Mouse (Mus musculus): ENCODE measurements around the gene Rwdd2b.

Gene Rwdd2b

DNA sequence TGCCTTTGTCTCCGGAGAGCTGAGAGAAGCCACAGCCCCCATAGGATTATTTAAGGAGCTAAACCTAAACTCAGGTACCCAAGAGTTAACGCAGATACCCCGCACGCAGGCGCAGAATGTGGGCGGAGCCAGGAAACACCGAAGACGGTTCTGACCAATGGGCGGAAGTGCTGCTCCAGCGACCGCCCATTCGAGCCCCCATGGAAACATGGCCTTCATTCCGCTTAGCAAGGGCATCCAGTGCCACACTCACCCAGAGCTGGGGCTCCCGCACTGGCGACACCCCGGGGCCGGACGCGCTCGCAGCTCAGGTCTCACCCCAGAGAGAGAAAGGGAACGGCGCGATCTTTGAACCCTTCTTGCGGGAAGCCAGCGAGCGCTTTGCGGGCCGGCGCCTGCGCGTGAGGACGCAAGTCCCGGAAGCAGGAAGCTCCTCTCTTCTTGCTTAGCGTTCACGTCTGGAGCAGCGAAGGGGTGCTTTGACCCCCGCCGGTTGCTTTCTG lies at the start of gene Rwdd2b:
Gene Rwdd2b, minus strand, starts transcription at position 390 of the 503 bp plus-strand sequence.
- CTCF ChIA-PET, result interaction anchor here (0.6 to 0.8 kb wide), 3 partner anchors 24 to 83 kb away, joined by 4 to 6 read pairs (median 4); no protein-coding TSS in a partner anchor

DNA sequence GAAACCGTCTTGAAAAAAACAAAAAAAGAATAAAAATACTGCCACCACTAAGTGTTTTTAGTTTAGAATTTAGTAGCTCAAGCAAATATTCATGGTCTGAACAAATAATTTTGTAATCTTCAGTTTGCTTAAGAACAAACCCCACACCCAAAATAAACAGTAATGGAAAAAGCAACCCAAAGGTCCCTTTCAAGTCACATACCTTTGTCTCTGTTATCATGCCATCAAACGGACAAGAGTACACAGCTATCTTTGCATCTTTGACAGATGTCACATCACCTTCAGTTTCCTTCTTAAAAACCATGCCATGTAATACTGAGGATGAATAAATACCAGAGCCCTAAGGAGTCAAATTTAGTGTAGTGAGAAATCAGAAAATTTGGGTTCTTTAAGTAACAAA lies 48.2 kb upstream of the Rwdd2b start:
- CTCF ChIA-PET, result interaction anchor here (0.8 kb wide), 1 partner anchor 89 kb away, joined by 4 read pairs; no protein-coding TSS in a partner anchor

DNA sequence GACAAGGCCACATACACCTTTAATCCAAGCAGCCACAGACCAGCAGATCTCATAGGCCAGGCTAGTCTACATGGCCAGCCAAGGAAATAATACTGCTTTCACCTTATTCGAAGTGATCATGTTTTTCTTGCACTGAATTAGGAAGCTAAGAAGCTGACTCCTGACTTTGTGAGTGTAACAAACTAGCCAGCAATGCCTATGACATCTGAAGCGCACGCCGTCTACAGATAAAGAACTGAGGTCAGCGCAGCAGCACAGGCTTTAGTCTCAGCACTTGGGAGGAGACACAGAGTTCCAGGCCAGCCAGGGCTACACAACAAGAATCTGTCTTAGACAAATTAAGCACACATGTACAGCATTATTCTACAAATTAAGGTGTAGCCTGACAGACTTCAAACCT lies 46.4 kb upstream of the Rwdd2b start:
- CTCF ChIA-PET, result no interaction called here

- CTCF ChIA-PET, result no interaction called here
These were observed 44.0 kb upstream of the Rwdd2b start for GRCm38 (mm10) chr16:87484367-87484766.

DNA sequence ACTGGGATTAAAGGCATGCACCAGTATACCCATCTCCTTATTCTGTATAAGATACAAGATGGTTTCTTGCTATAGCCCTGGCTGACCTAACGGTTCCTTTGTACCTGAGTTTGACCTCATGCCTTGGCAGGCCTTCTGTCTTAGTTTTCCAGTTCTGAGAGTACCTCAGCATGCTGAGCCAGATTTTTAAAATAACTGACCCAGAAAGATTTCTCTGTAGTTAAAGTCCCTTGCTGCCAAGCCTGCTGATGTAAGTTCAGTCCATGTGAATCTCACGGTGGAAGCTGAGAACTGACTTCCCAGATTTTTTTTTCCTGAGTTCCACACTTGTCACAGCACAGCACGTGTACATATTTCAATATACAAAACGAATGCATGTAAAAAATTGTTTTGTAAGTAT lies 30.2 kb upstream of the Rwdd2b start:
- CTCF ChIA-PET, result no interaction called here

DNA sequence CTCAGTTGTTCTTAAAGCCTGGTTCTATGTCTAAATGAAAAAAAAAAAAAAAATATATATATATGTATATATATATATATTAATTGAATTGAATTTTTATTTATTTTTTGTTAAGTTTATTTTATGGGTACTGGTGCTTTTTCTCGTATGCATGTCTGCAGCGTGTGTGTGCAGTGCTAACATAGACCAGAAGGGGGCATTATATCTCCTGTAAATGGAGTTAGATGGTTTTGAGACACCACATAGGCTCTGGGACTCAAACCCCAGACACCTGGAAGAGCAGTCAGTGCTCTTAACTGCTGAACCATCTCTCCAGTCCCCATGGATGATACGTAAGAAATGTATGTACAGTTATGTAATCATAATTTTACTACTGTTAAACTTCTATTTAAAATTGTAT lies 18.4 kb upstream of the Rwdd2b start:
- CTCF ChIA-PET, result interaction anchor here (0.7 kb wide), 1 partner anchor 17 kb away, joined by 4 read pairs; no protein-coding TSS in a partner anchor

- CTCF ChIA-PET, result no interaction called here
These were observed 14.8 kb upstream of the Rwdd2b start for GRCm38 (mm10) chr16:87455180-87455611.

DNA sequence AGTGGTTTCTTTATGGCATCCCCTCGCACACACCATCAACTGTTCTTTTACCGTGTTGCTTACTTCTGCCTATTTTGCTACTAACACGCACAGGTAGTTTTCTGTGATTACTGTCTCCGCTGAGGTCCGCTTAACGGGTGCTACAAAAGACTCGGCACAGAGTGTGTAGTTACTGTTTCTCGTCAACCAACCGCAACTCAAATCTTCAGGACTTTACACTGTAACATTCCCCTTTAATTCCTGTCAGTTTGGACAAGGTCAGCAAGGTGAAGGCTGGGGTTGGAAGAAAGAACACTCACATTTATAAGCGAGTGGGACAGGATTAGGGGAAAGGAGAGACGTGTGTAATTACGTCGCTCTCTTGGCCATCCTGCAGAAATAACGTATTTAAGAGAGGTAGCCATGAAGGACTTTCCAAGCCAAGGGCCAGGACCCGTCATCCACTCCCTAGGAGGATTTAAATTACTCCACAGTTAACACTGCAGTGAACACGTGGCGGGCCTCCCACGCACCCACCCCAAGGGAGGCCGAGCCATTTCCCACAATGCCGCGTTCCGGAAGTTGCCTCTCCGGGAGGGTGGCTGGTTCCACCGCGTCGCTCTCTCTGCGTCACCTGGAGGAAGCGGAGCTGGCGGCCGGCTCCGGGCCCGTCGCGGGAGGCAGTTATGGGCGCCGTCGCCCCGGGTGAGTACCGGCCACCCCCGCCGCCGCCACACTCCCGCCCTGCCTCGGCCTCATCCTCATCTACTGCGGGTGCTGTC lies 14.2 kb upstream of the Rwdd2b start, which contains the start of gene Usp16:
Gene Usp16, plus strand, starts transcription at position 285 of the 761 bp plus-strand sequence.
- CTCF ChIA-PET, result no interaction called here

GRCm38 (mm10) chr16:87453226-87453625 lies 12.9 kb upstream of the Rwdd2b start:
- CTCF ChIA-PET, result no interaction called here

DNA sequence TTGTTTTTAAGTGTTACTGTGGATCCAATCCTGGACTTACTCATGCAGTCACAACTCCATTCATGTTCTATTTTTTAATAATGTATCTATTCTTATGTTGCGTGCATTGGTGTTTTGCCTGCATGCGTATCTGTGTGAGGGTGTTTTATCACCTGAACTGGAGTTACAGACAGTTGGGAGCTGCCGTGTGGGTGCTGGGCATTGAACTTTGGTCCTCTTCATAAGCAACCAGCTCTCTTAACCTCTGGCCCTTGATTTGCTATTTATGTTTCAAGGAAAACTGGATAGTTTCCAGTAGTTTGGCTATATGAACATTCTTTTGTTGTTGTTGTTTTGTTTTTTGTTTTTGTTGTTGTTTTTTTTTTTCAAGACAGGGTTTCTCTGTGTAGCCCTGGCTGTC lies 5.2 kb upstream of the Rwdd2b start:
- CTCF ChIA-PET, result interaction anchor here (0.8 kb wide), 1 partner anchor 15 kb away, joined by 3 read pairs; no protein-coding TSS in a partner anchor

- CTCF ChIA-PET, result interaction anchor here (0.8 kb wide), 1 partner anchor 14 kb away, joined by 3 read pairs; no protein-coding TSS in a partner anchor
These were observed 4.7 kb upstream of the Rwdd2b start for GRCm38 (mm10) chr16:87445110-87445509.

- CTCF ChIA-PET, result no interaction called here
These were observed 3.7 kb upstream of the Rwdd2b start for GRCm38 (mm10) chr16:87444071-87444470.

- CTCF ChIA-PET, result no interaction called here
These were observed 2.9 kb upstream of the Rwdd2b start for GRCm38 (mm10) chr16:87443245-87443644.

- CTCF ChIA-PET, result no interaction called here
These were observed 1.9 kb upstream of the Rwdd2b start for GRCm38 (mm10) chr16:87442291-87442690.

GRCm38 (mm10) chr16:87441089-87441488 lies 716 bp upstream of the Rwdd2b start:
- CTCF ChIA-PET, result interaction anchor here (0.6 kb wide), 2 partner anchors 17 to 34 kb away, joined by 4 to 5 read pairs; no protein-coding TSS in a partner anchor

- CTCF ChIA-PET, result no interaction called here
These were observed 1.7 kb downstream of the Rwdd2b start for GRCm38 (mm10) chr16:87438697-87439096.

GRCm38 (mm10) chr16:87437096-87437495 lies 3.3 kb downstream of the Rwdd2b start:
- CTCF ChIA-PET, result interaction anchor here (0.7 kb wide), 1 partner anchor 269 kb away, joined by 3 read pairs; no protein-coding TSS in a partner anchor

- CTCF ChIA-PET, result no interaction called here
These were observed 4.8 kb downstream of the Rwdd2b start for GRCm38 (mm10) chr16:87435411-87436205.

DNA sequence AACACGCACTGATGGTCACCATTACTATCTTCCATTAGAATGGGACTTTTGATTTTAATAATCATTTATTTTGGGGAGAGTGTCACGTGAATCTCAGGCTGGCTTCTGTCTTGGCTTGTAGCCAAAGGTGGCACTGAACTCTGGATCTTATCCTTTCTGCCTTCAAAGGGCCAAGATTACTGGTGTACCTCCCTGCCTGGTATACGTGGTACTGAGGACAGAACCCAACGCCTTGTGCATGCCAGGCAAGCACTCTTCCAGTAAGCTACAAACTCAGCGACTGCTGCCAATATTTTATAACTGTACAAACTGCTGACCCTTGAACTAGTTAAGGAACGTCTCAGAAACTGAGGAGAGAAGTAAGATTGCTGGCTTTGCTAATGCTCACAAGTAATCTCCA lies 5.4 kb downstream of the Rwdd2b start:
- CTCF ChIA-PET, result no interaction called here

DNA sequence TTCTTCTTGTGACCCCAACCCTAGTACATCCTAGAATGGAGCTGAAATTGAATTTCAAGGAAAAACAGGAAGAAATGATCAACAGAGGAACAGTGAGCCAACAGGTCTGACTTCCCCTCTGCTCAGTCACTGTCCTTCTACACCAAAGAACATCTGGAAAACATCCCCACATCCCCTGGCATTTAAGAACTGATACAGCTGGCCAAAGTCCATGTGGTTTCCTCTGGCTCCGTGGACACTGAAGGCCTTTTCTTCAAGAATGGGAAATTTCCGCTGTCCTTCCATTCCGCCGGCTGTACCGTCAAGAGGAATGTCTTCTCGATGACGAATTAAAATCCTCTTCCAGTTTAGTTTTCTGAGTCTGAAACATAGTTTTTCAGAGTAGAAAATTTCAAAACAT lies 6.1 kb downstream of the Rwdd2b start:
- CTCF ChIA-PET, result no interaction called here

DNA sequence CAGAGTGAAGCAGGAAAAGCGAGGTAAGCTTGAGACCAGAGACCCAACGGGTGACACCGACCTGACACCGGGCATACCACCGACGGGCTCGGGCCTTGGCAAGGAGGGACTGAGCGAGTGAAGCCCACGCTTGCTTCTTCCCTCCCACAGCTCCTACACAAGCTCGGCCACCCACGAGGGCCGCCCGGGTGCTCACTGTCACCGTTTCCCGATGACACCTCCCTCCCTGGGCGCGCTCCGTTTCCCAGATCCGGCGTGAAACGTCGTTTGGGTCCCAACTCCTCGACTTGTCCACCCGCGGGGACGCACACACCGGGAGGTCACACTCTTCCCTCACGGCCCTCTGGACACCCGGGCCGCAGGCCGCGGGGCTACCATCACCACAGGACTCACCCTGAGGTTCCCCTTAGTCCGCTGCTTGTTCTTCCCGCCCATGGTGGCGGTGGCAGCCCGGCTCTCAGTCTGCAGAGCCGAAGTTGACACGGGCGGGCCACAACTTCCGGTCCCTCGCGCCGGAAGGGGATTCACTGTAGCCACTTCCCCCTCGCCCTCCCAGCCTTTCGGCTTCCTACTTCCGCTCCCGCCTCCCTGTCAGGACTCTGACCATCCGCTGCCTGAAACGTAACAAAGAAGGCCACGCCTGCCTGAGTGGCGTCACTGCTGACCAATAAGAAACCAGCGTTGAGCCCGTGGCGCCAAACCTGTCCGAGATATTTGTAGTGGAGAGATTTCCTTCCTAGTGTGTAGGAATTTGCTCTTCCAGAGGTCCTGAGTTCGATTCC lies 8.1 kb downstream of the Rwdd2b start, which contains the start of gene Ltn1:
Gene Ltn1, minus strand, starts transcription at position 580 of the 782 bp plus-strand sequence.
- CTCF ChIA-PET, result no interaction called here
